Mouse (Mus musculus) macrophage (primary cell): ENCODE measurements around the gene Trim10. TPM values are rescaled to one million over a fixed set of nuclear protein-coding genes. Genes with fewer than 3 reads are reported as not detected.
"Not testable (repeated sequence)": the region's sequence is repeated elsewhere in the genome, so short reads cannot be mapped to it uniquely, and the experiment has no call there.

Experiments
- H3K27ac ChIP-seq: fragments of 350-480 bp; formaldehyde crosslinking; 2 replicates; pipeline ENCODE4 v1.9.0; 2021
- H3K36me3 ChIP-seq: fragments of 350-480 bp; formaldehyde crosslinking; 2 replicates; pipeline ENCODE4 v1.9.0; 2021; ENCODE audit errors: inconsistent target
- H3K4me3 ChIP-seq: fragments of 350-480 bp; formaldehyde crosslinking; 2 replicates; pipeline ENCODE4 v1.9.0; 2021; ENCODE audit errors: inconsistent target
- H3K79me2 ChIP-seq: fragments of 350-480 bp; formaldehyde crosslinking; 2 replicates; pipeline ENCODE4 v1.9.0; 2021; ENCODE audit errors: inconsistent target
- WGBS: methylation state at CpG from one replicate; pipeline ENCODE4 v1.1.7; 2026; ENCODE audit warnings: inconsistent platforms; ENCODE audit not compliant: missing documents; 5-methylcytosine and 5-hydroxymethylcytosine counted together
- polyA plus RNA-seq: library from polyadenylated mRNA; stranded (reverse); fragments of 250-400 nt; gene quantifications from 3 replicates; pipeline ENCODE4 v1.2.4, GENCODE M21; 2018; ENCODE audit warnings: inconsistent platforms

The Trim10 gene
- polyA plus RNA-seq, 1 experiment from 2014 or later, result not detected

- Histone ChIP-seq H3K79me2 (no peaks in the 10 kb centered on the region), H3K36me3 (no peaks in the 10 kb centered on the region), H3K27ac (no peak overlapping the region), H3K4me3 (no peak overlapping the region)
- WGBS, result 92% methylated on average over 12 of the region's 12 CpGs
These were observed 15.9 kb downstream of the Trim10 start for GRCm38 (mm10) chr17:36885132-36885790.

GRCm38 (mm10) chr17:36890073-36890903 is 20.9 kb downstream of the Trim10 start, which contains the start of gene Trim40:
Gene Trim40 (minus strand): TSS chr17:36890123.
- WGBS, result 79% methylated on average over 5 of the region's 5 CpGs
- Histone ChIP-seq H3K4me3 (no peak within 1 kb of the TSS), H3K27ac (no peak within 1 kb of the TSS), H3K79me2 (no peaks in the 10 kb centered on the region), H3K36me3 (no peaks in the 10 kb centered on the region)

- not testable (repeated sequence) for H3K79me2 ChIP-seq, H3K36me3 ChIP-seq, H3K4me3 ChIP-seq, H3K27ac ChIP-seq
- WGBS, result 94% methylated on average over 1 of the region's 1 CpGs
These were observed 22.1 kb downstream of the Trim10 start for GRCm38 (mm10) chr17:36891496-36891895.

GRCm38 (mm10) chr17:36892362-36892761 is 23.0 kb downstream of the Trim10 start:
- H3K36me3 ChIP-seq, result no peaks in the 10 kb centered on the region
- H3K79me2 ChIP-seq, result no peaks in the 10 kb centered on the region
- WGBS, result 3% methylated on average over 2 of the region's 2 CpGs
- no peak overlapping the region for H3K4me3 ChIP-seq
- H3K27ac ChIP-seq, result no peak overlapping the region

GRCm38 (mm10) chr17:36893387-36893786 is 24.0 kb downstream of the Trim10 start:
- H3K79me2 ChIP-seq, result no peaks in the 10 kb centered on the region
- no peak overlapping the region for H3K27ac ChIP-seq
- WGBS, result 53% methylated on average over 5 of the region's 5 CpGs
- H3K36me3 ChIP-seq, result no peaks in the 10 kb centered on the region
- no peak overlapping the region for H3K4me3 ChIP-seq

GRCm38 (mm10) chr17:36896583-36896982 is 27.2 kb downstream of the Trim10 start:
- H3K27ac ChIP-seq, result no peak overlapping the region
- H3K79me2 ChIP-seq, result no peaks in the 10 kb centered on the region
- H3K36me3 ChIP-seq, result no peaks in the 10 kb centered on the region
- no peak overlapping the region for H3K4me3 ChIP-seq
- 89% methylated on average over 1 of the region's 1 CpGs for WGBS

GRCm38 (mm10) chr17:36897065-36897464 is 27.7 kb downstream of the Trim10 start:
- Histone ChIP-seq H3K4me3 (no peak overlapping the region), H3K79me2 (no peaks in the 10 kb centered on the region), H3K27ac (no peak overlapping the region), H3K36me3 (no peaks in the 10 kb centered on the region)

- H3K27ac ChIP-seq, result no peak within 1 kb of the TSS
- no peaks in the 10 kb centered on the region for H3K36me3 ChIP-seq
- H3K4me3 ChIP-seq, result no peak within 1 kb of the TSS
- H3K79me2 ChIP-seq, result no peaks in the 10 kb centered on the region
- WGBS, result 80% methylated on average over 6 of the region's 6 CpGs
These were observed 28.3 kb downstream of the Trim10 start, which contains the start of gene Trim31 for GRCm38 (mm10) chr17:36897552-36898205. Gene Trim31 (plus strand): TSS chr17:36898118.

- 94% methylated on average over 4 of the region's 4 CpGs for WGBS
- Histone ChIP-seq H3K36me3 (no peaks in the 10 kb centered on the region), H3K4me3 (no peak overlapping the region), H3K79me2 (no peaks in the 10 kb centered on the region), H3K27ac (no peak overlapping the region)
These were observed 30.0 kb downstream of the Trim10 start for GRCm38 (mm10) chr17:36899376-36899775.

- 91% methylated on average over 5 of the region's 5 CpGs for WGBS
These were observed 30.6 kb downstream of the Trim10 start for GRCm38 (mm10) chr17:36900001-36900400.

GRCm38 (mm10) chr17:36900691-36901090 is 31.3 kb downstream of the Trim10 start:
- WGBS, result 42% methylated on average over 1 of the region's 1 CpGs
- H3K36me3 ChIP-seq, result no peaks in the 10 kb centered on the region
- H3K27ac ChIP-seq, result no peak overlapping the region
- no peak overlapping the region for H3K4me3 ChIP-seq
- H3K79me2 ChIP-seq, result no peaks in the 10 kb centered on the region

More at GRCm38 (mm10) chr17:36900001-36900400, 30.6 kb downstream of the Trim10 start:
- Histone ChIP-seq H3K36me3 (no peaks in the 10 kb centered on the region), H3K79me2 (no peaks in the 10 kb centered on the region), H3K27ac (no peak overlapping the region), H3K4me3 (no peak overlapping the region)

GRCm38 (mm10) chr17:36903651-36904050 is 34.3 kb downstream of the Trim10 start:
- Histone ChIP-seq H3K36me3 (no peaks in the 10 kb centered on the region), H3K27ac (no peak overlapping the region), H3K4me3 (no peak overlapping the region), H3K79me2 (no peaks in the 10 kb centered on the region)
- 37% methylated on average over 3 of the region's 3 CpGs for WGBS

GRCm38 (mm10) chr17:36908235-36908634 is 38.9 kb downstream of the Trim10 start:
- Histone ChIP-seq H3K79me2 (no peaks in the 10 kb centered on the region), H3K4me3 (no peak overlapping the region)
- WGBS, result 31% methylated on average over 1 of the region's 1 CpGs

GRCm38 (mm10) chr17:36909802-36910201 is 40.4 kb downstream of the Trim10 start:
- 70% methylated on average over 4 of the region's 4 CpGs for WGBS
- H3K79me2 ChIP-seq, result no peaks in the 10 kb centered on the region
- no peaks in the 10 kb centered on the region for H3K36me3 ChIP-seq
- H3K27ac ChIP-seq, result no peak overlapping the region
- H3K4me3 ChIP-seq, result no peak overlapping the region

More at GRCm38 (mm10) chr17:36908235-36908634, 38.9 kb downstream of the Trim10 start:
- H3K36me3 ChIP-seq, result no peaks in the 10 kb centered on the region
- H3K27ac ChIP-seq, result no peak overlapping the region

GRCm38 (mm10) chr17:36912031-36912430 is 42.7 kb downstream of the Trim10 start:
- Histone ChIP-seq H3K4me3 (no peak overlapping the region), H3K36me3 (no peaks in the 10 kb centered on the region), H3K79me2 (no peaks in the 10 kb centered on the region), H3K27ac (no peak overlapping the region)
- 97% methylated on average over 2 of the region's 2 CpGs for WGBS
